Mouse (Mus musculus) right cerebral cortex, adult 2 months (tissue): ENCODE results near the gene Ccdc158.

Experiments used
- DNase-seq, 2 experiments: peaks; one replicate each; pipeline ENCODE4 v3.0.0; 2021 to 2022; ENCODE audit warnings: low spot score in 2 of 2

The Ccdc158 gene

GRCm38 (mm10) chr5:92602691-92603690 is 72.1 kb downstream of the Ccdc158 start, which contains the start of gene Stbd1:
Gene Stbd1, plus strand, starts transcription at chr5:92603041.
- DNase-seq, result peak; percentile 14 to 28

GRCm38 (mm10) chr5:92599030-92599429 is 76.0 kb downstream of the Ccdc158 start:
- DNase-seq, result peak; percentile 32 to 37

DNA sequence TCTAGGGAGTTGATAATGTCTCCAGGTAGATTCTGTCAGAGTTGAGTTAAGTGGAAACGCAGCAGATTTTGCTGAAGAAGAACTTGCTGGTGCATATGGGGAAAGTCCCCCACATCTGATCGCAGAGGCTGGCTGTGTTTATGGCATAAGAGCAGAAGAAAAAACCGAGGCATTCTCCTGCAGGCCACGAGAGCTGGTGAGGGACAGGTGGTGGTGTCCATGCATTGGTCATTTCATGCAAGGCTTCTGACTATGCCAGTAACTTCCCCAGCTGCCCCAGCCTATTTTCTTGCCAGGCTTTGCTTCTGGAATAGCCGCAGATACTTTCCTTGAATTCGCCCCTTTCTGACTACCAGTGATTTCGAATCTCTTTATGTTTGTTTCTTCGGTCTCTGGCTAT is 78.2 kb downstream of the Ccdc158 start:
- no peak for DNase-seq

DNA sequence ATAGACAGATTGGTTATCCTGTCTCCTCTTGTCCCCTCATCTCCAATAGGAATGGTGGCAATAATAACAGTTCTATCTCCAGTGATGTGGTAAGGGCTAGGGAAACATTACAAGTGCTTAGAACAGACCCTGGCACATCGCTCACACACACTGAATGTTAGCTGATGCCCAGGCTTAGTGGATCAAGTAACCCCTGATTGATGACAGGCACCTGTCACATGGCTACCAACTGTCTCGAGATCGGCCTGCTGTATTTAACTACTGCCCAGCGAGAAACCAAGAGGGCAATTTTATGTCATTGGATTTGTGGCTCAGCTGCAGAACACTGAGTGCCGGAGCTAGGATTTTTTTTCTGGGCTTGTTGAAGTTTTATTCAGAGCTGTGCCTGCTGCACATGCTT is 80.0 kb downstream of the Ccdc158 start:
- no peak for DNase-seq

- no peak for DNase-seq
These were observed 89.1 kb downstream of the Ccdc158 start for GRCm38 (mm10) chr5:92585932-92586331.

DNA sequence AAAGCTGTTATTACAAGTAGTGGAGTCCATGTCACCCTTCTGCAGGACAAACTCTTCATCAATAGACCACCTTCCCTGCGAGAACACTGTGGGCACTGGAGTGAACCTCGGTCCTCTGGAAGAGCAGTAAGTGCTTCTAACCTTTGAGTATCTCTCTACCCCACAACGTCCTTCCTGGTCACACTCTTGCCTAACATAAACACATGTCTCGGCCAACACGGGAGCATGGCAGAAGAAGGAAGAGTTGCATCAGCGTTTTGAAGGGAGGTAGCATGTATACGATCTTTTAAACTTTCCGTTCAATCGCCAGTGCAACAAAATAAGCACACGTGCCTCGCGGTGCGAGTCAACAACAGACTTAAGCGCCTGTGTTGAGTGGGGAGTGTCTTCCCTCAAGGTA is 95.5 kb downstream of the Ccdc158 start:
- DNase-seq, result no peak

DNA sequence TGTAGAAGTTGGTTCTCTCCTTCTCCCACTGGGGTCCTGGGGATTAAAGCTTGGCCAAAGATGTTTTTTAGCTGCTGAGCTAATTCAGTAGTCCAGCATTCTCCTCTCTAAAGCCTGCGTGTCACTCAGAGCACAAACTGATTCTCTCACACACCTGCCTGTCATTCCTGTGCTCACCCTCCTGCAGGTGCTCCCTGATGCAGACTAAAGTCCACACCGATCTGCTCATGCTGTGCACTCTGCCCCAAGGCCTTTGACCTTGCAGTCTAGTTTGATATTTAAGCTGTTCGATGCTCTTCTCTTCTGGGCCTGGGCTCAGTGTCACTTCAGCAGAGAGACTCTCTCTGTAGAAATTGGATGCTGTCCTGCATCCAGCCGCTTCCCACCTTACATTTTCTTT is 103.8 kb downstream of the Ccdc158 start:
- no peak for DNase-seq

GRCm38 (mm10) chr5:92562002-92562401 is 113.1 kb downstream of the Ccdc158 start:
- DNase-seq, result peak; percentile 18 to 31

DNA sequence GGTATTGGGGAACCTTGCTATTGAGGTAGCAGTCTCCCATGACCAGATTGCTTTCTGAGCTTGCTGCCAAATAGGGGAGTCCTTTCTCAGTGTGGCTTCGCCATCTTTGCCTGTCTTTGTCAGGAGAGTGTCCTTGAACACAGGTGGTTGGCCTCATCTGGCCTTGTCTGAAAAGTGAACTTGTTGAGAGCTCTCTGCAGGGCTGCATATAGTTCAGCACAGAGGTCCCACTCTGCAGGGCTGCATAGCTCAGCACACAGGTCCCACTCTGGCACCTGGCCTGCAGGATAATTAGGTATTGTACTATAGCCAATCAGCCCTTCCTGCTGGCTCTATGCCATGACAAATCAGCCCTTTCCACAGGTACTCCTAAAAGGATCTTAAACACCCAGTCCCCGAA is 114.9 kb downstream of the Ccdc158 start:
- no peak for DNase-seq
